Mouse (Mus musculus) erythroid progenitor cell, adult 5-6 weeks (primary cell): ENCODE data around the gene Hck. TPM values are rescaled to one million over a fixed set of nuclear protein-coding genes. Genes with fewer than 3 reads are reported as not detected.

Experiments used
- ATAC-seq: replicated peaks from 2 replicates; pipeline ENCODE4 v1.8.0; 2016; ENCODE audit warnings: moderate number of reproducible peaks, mild to moderate bottlenecking, moderate TSS enrichment, inconsistent platforms; ENCODE audit not compliant: poor library complexity, low FRiP score, severe bottlenecking
- total RNA-seq, 2 experiments: library from RNA; stranded (forward) in 1 of 2; stranded (reverse) in 1 of 2; fragments of 150-400 nt in 1 of 2; fragments of 186-747, 209-891 nt in 1 of 2; gene quantifications; 2 replicates each; pipeline versions ENCODE4 v1.2.3 to v1.2.4; 2015 to 2017; ENCODE audit warnings: low replicate concordance in 2 of 2

Hck gene
- total RNA-seq, 2 experiments from 2014 or later: 36.5 to 38.2 TPM

DNA sequence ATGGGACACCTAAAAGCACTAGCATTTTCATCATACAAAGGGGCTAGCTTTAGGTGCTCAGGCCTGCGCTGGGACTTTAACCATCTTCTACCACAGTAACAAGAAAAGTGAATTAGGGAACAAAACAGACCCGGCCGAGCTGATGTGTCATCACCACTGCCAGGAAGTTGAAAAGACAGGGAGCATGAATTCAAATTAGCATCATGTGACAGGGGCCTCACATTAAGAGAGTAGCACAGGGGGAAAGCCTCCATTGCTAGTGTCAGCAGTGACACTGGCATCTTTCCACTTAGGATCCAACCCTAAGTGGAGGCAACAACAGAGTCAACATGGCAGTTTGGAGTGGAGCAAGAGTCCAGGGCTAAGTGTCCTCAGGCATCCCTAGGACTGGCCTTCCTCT is 39.0 kb downstream of the Hck start:
- ATAC-seq: no peak

DNA sequence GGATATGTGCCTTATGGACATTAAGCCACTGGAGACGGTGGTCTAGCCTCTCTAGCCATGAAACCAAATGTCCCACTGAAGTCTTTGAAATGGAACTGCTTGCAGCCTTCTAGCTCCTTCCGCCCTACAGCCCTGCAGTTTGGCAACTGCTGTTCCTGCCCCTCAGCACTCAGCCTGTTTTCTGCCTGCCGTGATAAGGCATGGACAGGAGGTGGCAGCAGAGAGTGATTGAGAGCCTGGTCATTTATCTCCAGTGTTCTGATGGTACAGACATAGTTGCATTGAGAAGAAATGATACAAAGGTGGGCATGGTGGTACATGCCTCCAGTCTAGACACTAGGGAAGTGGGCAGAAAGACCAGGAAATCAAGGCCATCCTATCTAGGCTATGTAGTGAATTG is 39.4 kb downstream of the Hck start:
- peak; percentile 76 for ATAC-seq

DNA sequence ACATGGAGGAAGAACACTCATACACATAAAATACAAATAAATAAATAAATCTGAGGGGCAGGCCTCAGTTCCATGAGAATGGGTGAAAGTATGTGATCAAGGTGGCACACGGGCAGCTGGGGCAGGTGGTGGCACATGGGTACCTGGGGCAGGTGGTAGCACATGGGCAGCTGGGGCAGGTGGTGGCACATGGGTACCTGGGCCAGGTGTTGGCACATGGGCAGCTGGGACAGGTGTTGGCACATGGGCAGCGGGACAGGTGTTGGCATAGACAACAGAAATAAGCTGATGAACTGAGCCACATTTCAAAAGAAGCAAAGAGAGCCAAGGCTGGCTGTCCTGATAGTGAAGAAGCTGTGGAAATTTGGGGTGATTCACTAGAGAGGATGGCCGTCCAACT is 41.5 kb downstream of the Hck start:
- ATAC-seq: no peak

GRCm38 (mm10) chr2:153151026-153151425 is 42.8 kb downstream of the Hck start:
- ATAC-seq: no peak

GRCm38 (mm10) chr2:153151926-153152665 is 43.8 kb downstream of the Hck start:
- no peak for ATAC-seq

GRCm38 (mm10) chr2:153153033-153153450 is 44.8 kb downstream of the Hck start:
- no peak for ATAC-seq

GRCm38 (mm10) chr2:153157270-153157669 is 49.0 kb downstream of the Hck start:
- ATAC-seq: no peak

- no peak for ATAC-seq
Observed at GRCm38 (mm10) chr2:153160133-153160532, 51.9 kb downstream of the Hck start.

GRCm38 (mm10) chr2:153160844-153161683 is 52.8 kb downstream of the Hck start, which contains the start of gene Tm9sf4:
Tm9sf4 (plus strand) TSS chr2:153161303.
- peak; percentile 97 for ATAC-seq

DNA sequence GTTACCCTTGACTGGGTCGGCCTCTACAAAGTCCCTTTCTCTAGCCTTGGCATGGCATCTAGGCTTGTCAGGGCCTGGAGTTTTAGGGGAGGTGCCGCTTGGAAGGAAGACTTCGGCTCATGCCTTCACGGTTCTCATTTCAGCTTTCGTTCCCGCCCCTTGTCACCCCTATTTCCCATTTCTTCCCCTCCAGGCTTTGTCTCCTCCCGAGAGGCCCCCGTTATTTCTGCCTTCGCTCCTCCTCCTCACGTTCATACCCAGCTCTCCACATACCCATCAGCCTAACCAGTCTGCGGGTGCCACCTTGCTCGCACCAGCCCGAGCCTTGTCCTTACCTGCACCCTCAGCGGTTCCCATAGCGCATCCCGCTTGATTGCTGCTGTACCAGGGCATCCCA is 53.4 kb downstream of the Hck start:
- peak; percentile 66 for ATAC-seq

GRCm38 (mm10) chr2:153167136-153167535 is 58.9 kb downstream of the Hck start:
- no peak for ATAC-seq

DNA sequence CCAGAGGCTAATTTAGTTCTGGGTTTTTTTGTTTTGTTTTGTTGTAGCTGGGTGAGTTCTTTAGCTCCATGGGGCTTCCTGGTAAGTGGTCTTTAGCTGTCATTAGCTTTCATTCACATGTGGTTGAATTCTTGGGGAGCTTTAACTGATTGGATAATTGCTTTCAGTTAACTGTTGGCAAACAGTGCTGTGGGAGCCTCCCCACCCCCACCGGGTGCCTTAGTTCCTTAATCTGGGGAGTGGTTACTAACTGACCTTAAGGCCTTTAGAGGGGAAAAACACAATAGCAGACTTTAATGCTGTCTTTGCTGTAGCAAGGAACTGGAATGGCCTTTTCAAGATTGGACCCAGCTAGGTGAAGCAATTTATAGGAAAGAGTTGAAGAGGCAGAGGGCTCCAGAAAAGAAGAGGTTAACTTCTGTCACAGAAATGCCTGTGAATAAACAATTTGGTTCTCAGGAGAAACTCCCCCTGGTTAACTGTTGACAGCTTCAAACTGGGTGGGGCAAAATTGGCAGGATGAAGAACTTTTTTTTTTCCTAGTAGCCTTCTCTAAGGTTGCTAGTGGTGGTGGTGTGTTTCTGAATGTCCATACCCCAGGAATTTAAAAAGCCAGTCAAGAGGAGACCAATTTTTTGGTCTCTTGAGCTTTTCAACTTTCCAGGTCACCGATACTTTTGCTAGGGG is 60.0 kb downstream of the Hck start:
- no peak for ATAC-seq

GRCm38 (mm10) chr2:153170490-153171224 is 62.4 kb downstream of the Hck start:
- no peak for ATAC-seq

GRCm38 (mm10) chr2:153171966-153172365 is 63.7 kb downstream of the Hck start:
- ATAC-seq: no peak

GRCm38 (mm10) chr2:153175995-153176570 is 67.8 kb downstream of the Hck start:
- no peak for ATAC-seq

GRCm38 (mm10) chr2:153177188-153177587 is 68.9 kb downstream of the Hck start:
- ATAC-seq: no peak

GRCm38 (mm10) chr2:153179126-153179860 is 71.0 kb downstream of the Hck start:
- no peak for ATAC-seq

GRCm38 (mm10) chr2:153179961-153180360 is 71.7 kb downstream of the Hck start:
- no peak for ATAC-seq

- peak; percentile 69 for ATAC-seq
Observed at GRCm38 (mm10) chr2:153186176-153186591, 77.9 kb downstream of the Hck start.
